Mouse (Mus musculus) induced T-regulatory cell, adult 2 months (primary cell): ENCODE results near the gene Gm37240.

Source experiments
- DNase-seq: peaks from one replicate; pipeline ENCODE4 v3.0.0-alpha.2; 2012; ENCODE audit warnings: low read depth

The Gm37240 gene

GRCm38 (mm10) chr3:85271491-85271890 lies 615.8 kb downstream of the Gm37240 start:
- DNase-seq, result no peak

- no peak for DNase-seq
Measured at GRCm38 (mm10) chr3:85264963-85265362, 622.4 kb downstream of the Gm37240 start.

GRCm38 (mm10) chr3:85264546-85264945 lies 622.8 kb downstream of the Gm37240 start:
- DNase-seq, result peak; percentile 3

- no peak for DNase-seq
Measured at GRCm38 (mm10) chr3:85254526-85254925, 632.8 kb downstream of the Gm37240 start.

- no peak for DNase-seq
Measured at GRCm38 (mm10) chr3:85251631-85252030, 635.7 kb downstream of the Gm37240 start.

GRCm38 (mm10) chr3:85246131-85246530 lies 641.2 kb downstream of the Gm37240 start:
- DNase-seq, result no peak

- DNase-seq, result no peak
Measured at GRCm38 (mm10) chr3:85236546-85236945, 650.8 kb downstream of the Gm37240 start.

- no peak for DNase-seq
Measured at GRCm38 (mm10) chr3:85232846-85233245, 654.5 kb downstream of the Gm37240 start.

GRCm38 (mm10) chr3:85222046-85222445 lies 665.3 kb downstream of the Gm37240 start:
- no peak for DNase-seq

- DNase-seq, result no peak
Measured at GRCm38 (mm10) chr3:85214926-85215325, 672.4 kb downstream of the Gm37240 start.

GRCm38 (mm10) chr3:85212751-85213350 lies 674.5 kb downstream of the Gm37240 start:
- no peak for DNase-seq

GRCm38 (mm10) chr3:85209887-85210844 lies 677.2 kb downstream of the Gm37240 start:
- no peak for DNase-seq

GRCm38 (mm10) chr3:85206475-85206874 lies 680.8 kb downstream of the Gm37240 start:
- no peak for DNase-seq

GRCm38 (mm10) chr3:85205911-85206310 lies 681.4 kb downstream of the Gm37240 start:
- no peak for DNase-seq

GRCm38 (mm10) chr3:85203659-85204058 lies 683.7 kb downstream of the Gm37240 start:
- peak; percentile 8 for DNase-seq

GRCm38 (mm10) chr3:85202726-85203125 lies 684.6 kb downstream of the Gm37240 start:
- peak; percentile 29 for DNase-seq

GRCm38 (mm10) chr3:85201785-85202184 lies 685.5 kb downstream of the Gm37240 start:
- no peak for DNase-seq

- DNase-seq, result no peak
Measured at GRCm38 (mm10) chr3:85198496-85198895, 688.8 kb downstream of the Gm37240 start.

- DNase-seq, result no peak
Measured at GRCm38 (mm10) chr3:85197148-85197547, 690.2 kb downstream of the Gm37240 start.

- DNase-seq, result no peak
Measured at GRCm38 (mm10) chr3:85196591-85196990, 690.7 kb downstream of the Gm37240 start.

- peak; percentile 77 for DNase-seq
Measured at GRCm38 (mm10) chr3:85195068-85195481, 692.2 kb downstream of the Gm37240 start.

GRCm38 (mm10) chr3:85189791-85190190 lies 697.5 kb downstream of the Gm37240 start:
- no peak for DNase-seq

GRCm38 (mm10) chr3:85188364-85188763 lies 699.0 kb downstream of the Gm37240 start:
- no peak for DNase-seq
